Mouse (Mus musculus): ENCODE results near the gene Tmem140. TPM values are rescaled to one million over a fixed set of nuclear protein-coding genes. Genes with fewer than 3 reads are reported as not detected.

The Tmem140 gene
- polyA plus RNA-seq, 1 experiment from 2014 or later, result 1.2 TPM

- ATAC-seq (replicated peaks; ENCODE audit: insufficient number of reproducible peaks, low FRiP score, low TSS enrichment, low read depth) (peak; percentile 84), DNase-seq (ENCODE audit: low spot score) (peak; percentile 95)
- Histone ChIP-seq H3K36me3 (replicated peaks; ENCODE audit: control insufficient read depth, insufficient read depth, low read depth, low read length) (0 out of 2 replicates have a peak, but pooled peaks cover 2% of the 10 kb centered on the region), H3K4me1 (ENCODE audit: control insufficient read depth, insufficient read depth, low read length) (no peaks in the 10 kb centered on the region; the same call in 1 of the 2 replicates), H3K9me3 (replicated peaks; ENCODE audit: control insufficient read depth, low read length) (no peaks in the 10 kb centered on the region), H3K9ac (replicated peaks; ENCODE audit: low read length) (peak within 1 kb of the TSS; percentile 90), H3K4me3 (ENCODE audit: low read depth, low read length) (peak within 1 kb of the TSS; percentile 75), H3K4me2 (ENCODE audit: low read depth, low read length) (peak within 1 kb of the TSS; percentile 67), H3K27ac (replicated peaks; ENCODE audit: low read depth, low read length) (peak within 1 kb of the TSS; percentile 87), H3K27me3 (ENCODE audit: control insufficient read depth, insufficient read depth, low read length) (no peaks in the 10 kb centered on the region)
- under 1% methylated on average over 49 of the region's 56 CpGs for WGBS
Observed at GRCm38 (mm10) chr6:34877509-34878321, 14.8 kb downstream of the Tmem140 start, which contains the start of gene Cyren. TSS of gene Cyren (minus strand) at chr6:34878060.

- DNase-seq (ENCODE audit: low spot score) (no peak), ATAC-seq (replicated peaks; ENCODE audit: insufficient number of reproducible peaks, low FRiP score, low TSS enrichment, low read depth) (no peak)
- H3K36me3 ChIP-seq (replicated peaks; ENCODE audit: control insufficient read depth, insufficient read depth, low read depth, low read length), result 0 out of 2 replicates have a peak, but pooled peaks cover 2% of the 10 kb centered on the region
- H3K9me3 ChIP-seq (replicated peaks; ENCODE audit: control insufficient read depth, low read length), result no peaks in the 10 kb centered on the region
- H3K27ac ChIP-seq (replicated peaks; ENCODE audit: low read depth, low read length), result no peak overlapping the region
- 83% methylated on average over 16 of the region's 16 CpGs for WGBS
- no peak overlapping the region for H3K9ac ChIP-seq (replicated peaks; ENCODE audit: low read length)
- H3K4me3 ChIP-seq (ENCODE audit: low read depth, low read length), result no peak overlapping the region
- no peaks in the 10 kb centered on the region; the same call in 1 of the 2 replicates for H3K4me1 ChIP-seq (ENCODE audit: control insufficient read depth, insufficient read depth, low read length)
- no peak overlapping the region for H3K4me2 ChIP-seq (ENCODE audit: low read depth, low read length)
- H3K27me3 ChIP-seq (ENCODE audit: control insufficient read depth, insufficient read depth, low read length), result no peaks in the 10 kb centered on the region
Observed at GRCm38 (mm10) chr6:34879101-34879740, 16.3 kb downstream of the Tmem140 start.

DNA sequence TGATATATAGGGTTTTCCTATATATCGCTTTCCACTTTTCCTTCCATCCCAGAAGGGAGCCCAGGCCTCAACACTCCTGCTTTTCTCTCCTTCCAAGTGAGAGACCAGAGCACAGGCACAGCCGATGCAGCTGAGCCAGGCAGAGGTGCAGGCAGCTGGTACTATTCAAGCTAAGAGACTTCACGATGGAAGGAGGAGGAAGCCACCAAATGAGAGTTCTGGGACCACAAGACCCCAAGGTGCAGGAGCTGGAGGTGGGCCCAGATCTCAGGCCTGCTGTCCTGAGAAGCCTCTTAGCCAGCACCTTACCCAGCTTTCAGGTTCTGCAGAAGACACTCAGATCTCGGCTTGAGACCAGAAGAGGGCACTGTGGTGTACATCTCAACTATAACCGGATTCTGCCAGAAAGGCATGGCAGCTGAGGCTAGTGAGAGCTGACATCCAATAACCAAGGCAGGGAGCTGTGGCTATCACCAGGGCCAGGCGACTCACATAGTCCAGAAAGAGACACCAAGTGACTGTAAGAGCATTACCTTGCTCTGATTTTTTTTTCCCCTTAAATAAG lies 17.0 kb downstream of the Tmem140 start:
- H3K4me1 ChIP-seq (ENCODE audit: control insufficient read depth, insufficient read depth, low read length), result no peaks in the 10 kb centered on the region; the same call in 1 of the 2 replicates
- H3K4me3 ChIP-seq (ENCODE audit: low read depth, low read length), result no peak overlapping the region
- no peaks in the 10 kb centered on the region for H3K9me3 ChIP-seq (replicated peaks; ENCODE audit: control insufficient read depth, low read length)
- ATAC-seq (replicated peaks; ENCODE audit: insufficient number of reproducible peaks, low FRiP score, low TSS enrichment, low read depth) (no peak), DNase-seq (ENCODE audit: low spot score) (peak; percentile 37)
- 0 out of 2 replicates have a peak, but pooled peaks cover 2% of the 10 kb centered on the region for H3K36me3 ChIP-seq (replicated peaks; ENCODE audit: control insufficient read depth, insufficient read depth, low read depth, low read length)
- no peak overlapping the region for H3K27ac ChIP-seq (replicated peaks; ENCODE audit: low read depth, low read length)
- H3K9ac ChIP-seq (replicated peaks; ENCODE audit: low read length), result no peak overlapping the region; the same call in 1 of the 2 replicates
- H3K4me2 ChIP-seq (ENCODE audit: low read depth, low read length), result no peak overlapping the region
- 49% methylated on average over 6 of the region's 6 CpGs for WGBS
- H3K27me3 ChIP-seq (ENCODE audit: control insufficient read depth, insufficient read depth, low read length), result no peaks in the 10 kb centered on the region

- H3K4me3 ChIP-seq (ENCODE audit: low read depth, low read length), result no peak overlapping the region
- H3K9me3 ChIP-seq (replicated peaks; ENCODE audit: control insufficient read depth, low read length), result no peaks in the 10 kb centered on the region
- no peak overlapping the region for H3K9ac ChIP-seq (replicated peaks; ENCODE audit: low read length)
- no peak overlapping the region for H3K4me2 ChIP-seq (ENCODE audit: low read depth, low read length)
- no peaks in the 10 kb centered on the region for H3K4me1 ChIP-seq (ENCODE audit: control insufficient read depth, insufficient read depth, low read length)
- H3K27me3 ChIP-seq (ENCODE audit: control insufficient read depth, insufficient read depth, low read length), result no peaks in the 10 kb centered on the region
- ATAC-seq (replicated peaks; ENCODE audit: insufficient number of reproducible peaks, low FRiP score, low TSS enrichment, low read depth), result no peak
- H3K27ac ChIP-seq (replicated peaks; ENCODE audit: low read depth, low read length), result no peak overlapping the region
- DNase-seq (ENCODE audit: low spot score), result no peak
- WGBS, result 89% methylated on average over 7 of the region's 7 CpGs
- peaks cover 2% of the 10 kb centered on the region; the same call in 1 of the 2 replicates for H3K36me3 ChIP-seq (replicated peaks; ENCODE audit: control insufficient read depth, insufficient read depth, low read depth, low read length)
Observed at GRCm38 (mm10) chr6:34884724-34885123, 21.8 kb downstream of the Tmem140 start.

DNA sequence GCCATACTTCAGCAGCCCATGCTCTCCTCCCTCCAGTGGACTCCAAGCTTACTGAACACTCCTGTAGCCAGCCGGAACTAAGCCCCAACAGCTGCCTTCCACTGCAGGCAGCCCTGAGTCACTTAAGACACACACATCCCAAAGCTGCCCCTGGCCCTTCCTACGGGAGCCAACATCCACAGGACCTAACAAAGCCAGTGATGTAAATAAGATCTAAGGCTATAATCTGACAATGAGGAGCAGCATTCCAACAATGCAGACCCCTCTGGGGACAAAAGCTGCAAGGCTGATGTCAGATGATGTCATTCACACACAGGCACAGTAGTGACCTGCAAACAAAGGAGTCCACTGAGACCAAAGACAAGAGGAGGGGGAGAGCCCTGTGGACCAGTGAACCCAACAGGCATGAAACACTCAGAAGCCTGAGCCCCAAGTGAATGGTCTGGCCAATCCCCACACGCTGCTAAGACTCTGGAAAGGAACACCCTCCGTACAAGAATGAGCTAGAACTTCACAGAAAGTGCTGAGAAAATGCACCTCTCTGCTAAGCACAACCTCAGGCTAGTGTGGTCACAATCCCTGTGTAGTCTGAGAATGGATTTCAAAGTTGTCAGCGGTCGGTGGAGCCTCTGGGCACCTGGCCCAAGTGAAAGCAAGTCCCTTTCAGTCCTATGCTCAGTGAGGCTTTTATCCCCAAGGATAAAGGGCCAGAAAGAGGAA lies 24.3 kb downstream of the Tmem140 start:
- no peak overlapping the region for H3K4me3 ChIP-seq (ENCODE audit: low read depth, low read length)
- WGBS, result 66% methylated on average over 6 of the region's 6 CpGs
- no peak overlapping the region for H3K27ac ChIP-seq (replicated peaks; ENCODE audit: low read depth, low read length)
- H3K9ac ChIP-seq (replicated peaks; ENCODE audit: low read length), result no peak overlapping the region
- ATAC-seq (replicated peaks; ENCODE audit: insufficient number of reproducible peaks, low FRiP score, low TSS enrichment, low read depth) (peak; percentile 77), DNase-seq (ENCODE audit: low spot score) (peak; percentile 15)
- H3K27me3 ChIP-seq (ENCODE audit: control insufficient read depth, insufficient read depth, low read length), result no peaks in the 10 kb centered on the region
- no peak overlapping the region for H3K4me2 ChIP-seq (ENCODE audit: low read depth, low read length)
- H3K9me3 ChIP-seq (replicated peaks; ENCODE audit: control insufficient read depth, low read length), result no peaks in the 10 kb centered on the region
- H3K4me1 ChIP-seq (ENCODE audit: control insufficient read depth, insufficient read depth, low read length), result no peaks in the 10 kb centered on the region
- H3K36me3 ChIP-seq (replicated peaks; ENCODE audit: control insufficient read depth, insufficient read depth, low read depth, low read length), result peaks cover 8% of the 10 kb centered on the region; the same call in 1 of the 2 replicates

GRCm38 (mm10) chr6:34889185-34889584 lies 26.2 kb downstream of the Tmem140 start:
- DNase-seq (ENCODE audit: low spot score) (no peak), ATAC-seq (replicated peaks; ENCODE audit: insufficient number of reproducible peaks, low FRiP score, low TSS enrichment, low read depth) (no peak)
- Histone ChIP-seq H3K9me3 (replicated peaks; ENCODE audit: control insufficient read depth, low read length) (no peaks in the 10 kb centered on the region), H3K4me1 (ENCODE audit: control insufficient read depth, insufficient read depth, low read length) (no peaks in the 10 kb centered on the region), H3K27me3 (ENCODE audit: control insufficient read depth, insufficient read depth, low read length) (no peaks in the 10 kb centered on the region), H3K9ac (replicated peaks; ENCODE audit: low read length) (no peak overlapping the region), H3K4me2 (ENCODE audit: low read depth, low read length) (no peak overlapping the region), H3K36me3 (replicated peaks; ENCODE audit: control insufficient read depth, insufficient read depth, low read depth, low read length) (peaks cover 8% of the 10 kb centered on the region; the same call in 1 of the 2 replicates), H3K4me3 (ENCODE audit: low read depth, low read length) (no peak overlapping the region), H3K27ac (replicated peaks; ENCODE audit: low read depth, low read length) (no peak overlapping the region)
- WGBS, result 73% methylated on average over 4 of the region's 4 CpGs

- WGBS, result 84% methylated on average over 7 of the region's 7 CpGs
- H3K36me3 ChIP-seq (replicated peaks; ENCODE audit: control insufficient read depth, insufficient read depth, low read depth, low read length), result peaks cover 8% of the 10 kb centered on the region; the same call in 1 of the 2 replicates
- no peak overlapping the region for H3K27ac ChIP-seq (replicated peaks; ENCODE audit: low read depth, low read length)
Observed at GRCm38 (mm10) chr6:34895569-34895968, 32.6 kb downstream of the Tmem140 start.

More at GRCm38 (mm10) chr6:34895569-34895968, 32.6 kb downstream of the Tmem140 start:
- ATAC-seq (replicated peaks; ENCODE audit: insufficient number of reproducible peaks, low FRiP score, low TSS enrichment, low read depth) (0 out of 2 replicates have a peak, but pooled peaks have one; percentile 37), DNase-seq (ENCODE audit: low spot score) (no peak)
- Histone ChIP-seq H3K4me1 (ENCODE audit: control insufficient read depth, insufficient read depth, low read length) (no peaks in the 10 kb centered on the region), H3K4me3 (ENCODE audit: low read depth, low read length) (no peak overlapping the region), H3K9me3 (replicated peaks; ENCODE audit: control insufficient read depth, low read length) (no peaks in the 10 kb centered on the region), H3K9ac (replicated peaks; ENCODE audit: low read length) (no peak overlapping the region), H3K4me2 (ENCODE audit: low read depth, low read length) (no peak overlapping the region), H3K27me3 (ENCODE audit: control insufficient read depth, insufficient read depth, low read length) (no peaks in the 10 kb centered on the region)

Measured in embryonic facial prominence, embryonic 11.5 days (tissue).